Mouse (Mus musculus): ENCODE results near the gene Asb16. TPM values are rescaled to one million over a fixed set of nuclear protein-coding genes. Genes with fewer than 3 reads are reported as not detected.

Asb16 gene
- polyA plus RNA-seq, 1 experiment from 2014 or later = 0.12 TPM

GRCm38 (mm10) chr11:102319941-102320685, 51.6 kb downstream of the Asb16 start:
- WGBS = under 1% methylated on average over 38 of the region's 38 CpGs
- no peaks in the 10 kb centered on the region for H3K9me3 ChIP-seq (replicated peaks)
- H3K27me3 ChIP-seq = no peaks in the 10 kb centered on the region
- peaks cover 24% of the 10 kb centered on the region for H3K4me1 ChIP-seq
- peak overlapping the region; percentile 99 for H3K27ac ChIP-seq (replicated peaks)
- no peak for ATAC-seq (ENCODE audit: insufficient number of reproducible peaks, low FRiP score, low TSS enrichment, low read depth)
- H3K4me2 ChIP-seq (replicated peaks) = peak overlapping the region; percentile 87
- H3K36me3 ChIP-seq = peaks cover 3% of the 10 kb centered on the region; the same call in 1 of the 2 replicates
- H3K4me3 ChIP-seq (replicated peaks) = peak overlapping the region; percentile 86
- H3K9ac ChIP-seq = peak overlapping the region; percentile 97

GRCm38 (mm10) chr11:102320686-102321005, 52.1 kb downstream of the Asb16 start:
- ATAC-seq (ENCODE audit: insufficient number of reproducible peaks, low FRiP score, low TSS enrichment, low read depth) = no peak
- Histone ChIP-seq H3K9ac (peak overlapping the region; percentile 97), H3K4me3 (replicated peaks) (peak overlapping the region; percentile 86), H3K9me3 (replicated peaks) (no peaks in the 10 kb centered on the region), H3K27me3 (no peaks in the 10 kb centered on the region), H3K36me3 (no peaks in the 10 kb centered on the region), H3K4me1 (peaks cover 19% of the 10 kb centered on the region), H3K4me2 (replicated peaks) (peak overlapping the region; percentile 87), H3K27ac (replicated peaks) (peak overlapping the region; percentile 99)
- 9% methylated on average over 10 of the region's 10 CpGs for WGBS

- no peak for ATAC-seq (ENCODE audit: insufficient number of reproducible peaks, low FRiP score, low TSS enrichment, low read depth)
- H3K9me3 ChIP-seq (replicated peaks) = no peaks in the 10 kb centered on the region
- no peak overlapping the region for H3K4me3 ChIP-seq (replicated peaks)
- H3K9ac ChIP-seq = no peak overlapping the region
- no peak overlapping the region for H3K27ac ChIP-seq (replicated peaks)
- no peaks in the 10 kb centered on the region for H3K27me3 ChIP-seq
- H3K4me2 ChIP-seq (replicated peaks) = no peak overlapping the region
- no peaks in the 10 kb centered on the region for H3K36me3 ChIP-seq
- 76% methylated on average over 6 of the region's 6 CpGs for WGBS
- peaks cover 10% of the 10 kb centered on the region for H3K4me1 ChIP-seq
Observed at GRCm38 (mm10) chr11:102321931-102322330, 53.4 kb downstream of the Asb16 start.

GRCm38 (mm10) chr11:102323516-102323915, 55.0 kb downstream of the Asb16 start:
- no peak overlapping the region for H3K27ac ChIP-seq (replicated peaks)
- H3K4me1 ChIP-seq = peaks cover 10% of the 10 kb centered on the region
- no peaks in the 10 kb centered on the region for H3K9me3 ChIP-seq (replicated peaks)
- 89% methylated on average over 1 of the region's 1 CpGs for WGBS
- no peaks in the 10 kb centered on the region for H3K27me3 ChIP-seq
- no peaks in the 10 kb centered on the region for H3K36me3 ChIP-seq
- H3K4me2 ChIP-seq (replicated peaks) = no peak overlapping the region
- no peak for ATAC-seq (ENCODE audit: insufficient number of reproducible peaks, low FRiP score, low TSS enrichment, low read depth)
- no peak overlapping the region for H3K4me3 ChIP-seq (replicated peaks)
- H3K9ac ChIP-seq = no peak overlapping the region

GRCm38 (mm10) chr11:102327250-102327649, 58.7 kb downstream of the Asb16 start:
- H3K4me1 ChIP-seq = no peaks in the 10 kb centered on the region
- WGBS = 66% methylated on average over 5 of the region's 5 CpGs
- H3K9me3 ChIP-seq (replicated peaks) = no peaks in the 10 kb centered on the region
- H3K4me3 ChIP-seq (replicated peaks) = no peak overlapping the region
- H3K9ac ChIP-seq = no peak overlapping the region
- H3K27me3 ChIP-seq = no peaks in the 10 kb centered on the region
- no peak overlapping the region for H3K27ac ChIP-seq (replicated peaks)
- no peak for ATAC-seq (ENCODE audit: insufficient number of reproducible peaks, low FRiP score, low TSS enrichment, low read depth)
- H3K36me3 ChIP-seq = no peaks in the 10 kb centered on the region
- no peak overlapping the region for H3K4me2 ChIP-seq (replicated peaks)

GRCm38 (mm10) chr11:102327839-102328238, 59.3 kb downstream of the Asb16 start:
- no peak overlapping the region for H3K4me3 ChIP-seq (replicated peaks)
- H3K27ac ChIP-seq (replicated peaks) = no peak overlapping the region
- H3K27me3 ChIP-seq = no peaks in the 10 kb centered on the region
- no peak overlapping the region for H3K4me2 ChIP-seq (replicated peaks)
- no peaks in the 10 kb centered on the region for H3K9me3 ChIP-seq (replicated peaks)
- no peaks in the 10 kb centered on the region for H3K4me1 ChIP-seq
- ATAC-seq (ENCODE audit: insufficient number of reproducible peaks, low FRiP score, low TSS enrichment, low read depth) = no peak
- no peak overlapping the region for H3K9ac ChIP-seq
- H3K36me3 ChIP-seq = no peaks in the 10 kb centered on the region
- WGBS = 81% methylated on average over 7 of the region's 7 CpGs

Small RNA genes within 50 kb of the gene (microRNA-seq; reads per million reads assigned to microRNA genes)
- gene Mir8101 (ENCODE audit: borderline number of aligned reads) = 0.69 reads per million

Other genes with a start within 250 kb of the Asb16 start
- 5.5 and 6.2 TPM in 2 replicates for gene Mpp3, start 240.3 kb upstream of the Asb16 start, polyA plus RNA-seq (2015; fragmentation: Nextera tagmentation; extraction: Ambion mirVana)
- 1.5 and 2.1 TPM in 2 replicates for gene Cd300lg, start 227.2 kb upstream of the Asb16 start, polyA plus RNA-seq (2015; fragmentation: Nextera tagmentation; extraction: Ambion mirVana)
- 7.0 and 10.7 TPM in 2 replicates for gene Mpp2, start 180.2 kb upstream of the Asb16 start, polyA plus RNA-seq (2015; fragmentation: Nextera tagmentation; extraction: Ambion mirVana)
- not detected in 2 replicates for gene Ppy, start 167.4 kb upstream of the Asb16 start, polyA plus RNA-seq (2015; fragmentation: Nextera tagmentation; extraction: Ambion mirVana)
- gene Pyy, start 160.9 kb upstream of the Asb16 start, polyA plus RNA-seq (2015; fragmentation: Nextera tagmentation; extraction: Ambion mirVana) = not detected in 2 replicates
- gene Nags, start 123.2 kb upstream of the Asb16 start, polyA plus RNA-seq (2015; fragmentation: Nextera tagmentation; extraction: Ambion mirVana) = 0.98 and 1.7 TPM in 2 replicates
- 39.4 and 39.9 TPM in 2 replicates for gene Tmem101, start 112.3 kb upstream of the Asb16 start, polyA plus RNA-seq (2015; fragmentation: Nextera tagmentation; extraction: Ambion mirVana)
- gene Lsm12, start 83.4 kb upstream of the Asb16 start, polyA plus RNA-seq (2015; fragmentation: Nextera tagmentation; extraction: Ambion mirVana) = 113 and 128 TPM in 2 replicates
- gene G6pc3, start 79.1 kb upstream of the Asb16 start, polyA plus RNA-seq (2015; fragmentation: Nextera tagmentation; extraction: Ambion mirVana) = 29.8 and 31.7 TPM in 2 replicates
- gene Hdac5, start 38.6 kb upstream of the Asb16 start, polyA plus RNA-seq (2015; fragmentation: Nextera tagmentation; extraction: Ambion mirVana) = 105 and 106 TPM in 2 replicates
- gene BC030867, start 19.9 kb upstream of the Asb16 start, polyA plus RNA-seq (2015; fragmentation: Nextera tagmentation; extraction: Ambion mirVana) = 13.6 and 16.0 TPM in 2 replicates
- 58.3 and 59.5 TPM in 2 replicates for gene Tmub2, start 16.2 kb downstream of the Asb16 start, polyA plus RNA-seq (2015; fragmentation: Nextera tagmentation; extraction: Ambion mirVana)
- gene Atxn7l3, start 27.9 kb downstream of the Asb16 start, polyA plus RNA-seq (2015; fragmentation: Nextera tagmentation; extraction: Ambion mirVana) = 18.4 and 20.0 TPM in 2 replicates
- gene Ubtf, start 51.0 kb downstream of the Asb16 start, polyA plus RNA-seq (2015; fragmentation: Nextera tagmentation; extraction: Ambion mirVana) = 86.6 and 87.3 TPM in 2 replicates
- 5.0 and 5.2 TPM in 2 replicates for gene Slc4a1, start 97.5 kb downstream of the Asb16 start, polyA plus RNA-seq (2015; fragmentation: Nextera tagmentation; extraction: Ambion mirVana)
- 7.5 and 8.3 TPM in 2 replicates for gene Rundc3a, start 124.7 kb downstream of the Asb16 start, polyA plus RNA-seq (2015; fragmentation: Nextera tagmentation; extraction: Ambion mirVana)
- 197 and 199 TPM in 2 replicates for gene Slc25a39, start 139.2 kb downstream of the Asb16 start, polyA plus RNA-seq (2015; fragmentation: Nextera tagmentation; extraction: Ambion mirVana)
- gene Grn, start 161.6 kb downstream of the Asb16 start, polyA plus RNA-seq (2015; fragmentation: Nextera tagmentation; extraction: Ambion mirVana) = 196 and 199 TPM in 2 replicates
- 8.5 and 9.7 TPM in 2 replicates for gene Fam171a2, start 178.9 kb downstream of the Asb16 start, polyA plus RNA-seq (2015; fragmentation: Nextera tagmentation; extraction: Ambion mirVana)
- gene Itga2b, start 201.4 kb downstream of the Asb16 start, polyA plus RNA-seq (2015; fragmentation: Nextera tagmentation; extraction: Ambion mirVana) = 9.1 and 9.5 TPM in 2 replicates